Mouse (Mus musculus) liver, adult 2 months (tissue): Measurements from ENCODE around the gene Ttll11. TPM values are rescaled to one million over a fixed set of nuclear protein-coding genes. Genes with fewer than 3 reads are reported as not detected.
A peak's percentile ranks its signal among the peaks of the same experiment; 100 is the strongest.

Source experiments
- DNase-seq: peaks from one replicate; pipeline ENCODE4 v3.0.0-alpha.2; 2011; ENCODE audit warnings: low read depth, low spot score; ENCODE audit errors: extremely low read depth
- H3K27ac ChIP-seq: fragments of 200-500 bp; replicated peaks from 2 replicates; pipeline ENCODE4 v1.5.1; 2012; ENCODE audit warnings: low read depth, mild to moderate bottlenecking, control low read depth, inconsistent platforms, low read length; ENCODE audit not compliant: insufficient read depth
- H3K27me3 ChIP-seq: fragments of 200-500 bp; 2 replicates; pipeline ENCODE4 v1.6.1; 2012; ENCODE audit warnings: mild to moderate bottlenecking, moderate library complexity, low read length, inconsistent platforms; ENCODE audit not compliant: control insufficient read depth, insufficient read depth
- H3K36me3 ChIP-seq: fragments of 200-500 bp; 2 replicates; pipeline ENCODE4 v1.6.1; 2012; ENCODE audit warnings: low read length, inconsistent platforms; ENCODE audit not compliant: control insufficient read depth, insufficient read depth
- H3K4me1 ChIP-seq: fragments of 200-500 bp; 2 replicates; pipeline ENCODE4 v1.6.1; 2011; ENCODE audit warnings: low read length; ENCODE audit not compliant: control insufficient read depth, insufficient read depth
- H3K4me3 ChIP-seq: fragments of 200-500 bp; 2 replicates; pipeline ENCODE4 v1.5.1; 2011; ENCODE audit warnings: low read depth, mild to moderate bottlenecking, control low read depth, low read length, moderate library complexity; ENCODE audit not compliant: insufficient read depth
- H3K79me2 ChIP-seq: fragments of 200-500 bp; 2 replicates; pipeline ENCODE4 v1.6.1; 2012; ENCODE audit warnings: inconsistent platforms, mild to moderate bottlenecking, low read length, moderate library complexity; ENCODE audit not compliant: control insufficient read depth, insufficient read depth
- H3K9ac ChIP-seq: fragments of 200-500 bp; 2 replicates; pipeline ENCODE4 v1.6.1; 2012; ENCODE audit warnings: low read depth, mild to moderate bottlenecking, control low read depth, inconsistent platforms, low read length
- CTCF ChIP-seq: fragments of 200-500 bp; IDR thresholded peaks from 2 replicates; pipeline ENCODE4 v1.5.1; 2011; ENCODE audit warnings: low read depth, low read length, control low read depth
- POLR2A ChIP-seq: fragments of 200-500 bp; IDR thresholded peaks from 2 replicates; pipeline ENCODE4 v1.6.1; 2011; ENCODE audit warnings: low read length, control low read depth; ENCODE audit not compliant: insufficient read depth; ENCODE audit errors: extremely low read depth
- WGBS: fragments of 180-500 bp; shearing (Covaris S2); methylation state at CpG from one replicate; pipeline ENCODE4 v1.1.7; 2018; 5-methylcytosine and 5-hydroxymethylcytosine counted together
- polyA plus RNA-seq: library from polyadenylated mRNA; depleted of rRNA; stranded (reverse); fragments of >200 nt; gene quantifications from 2 replicates; pipeline ENCODE4 v1.2.3, GENCODE M21; 2012
- total RNA-seq: library from RNA; depleted of rRNA; stranded (reverse); fragments of >200 nt; gene quantifications from 2 replicates; pipeline ENCODE4 v1.2.3, GENCODE M21; 2014

Gene Ttll11
- total and polyA plus RNA-seq, 2 experiments: 0.09 to 0.55 TPM

GRCm38 (mm10) chr2:36009386-36009785, 29.7 kb upstream of the Ttll11 start:
- no peaks in the 10 kb centered on the region; the same call in 1 of the 2 replicates for H3K4me1 ChIP-seq
- no peak overlapping the region for H3K4me3 ChIP-seq
- H3K9ac ChIP-seq: no peak overlapping the region
- peak; percentile 49 for DNase-seq
- 26% methylated on average over 4 of the region's 4 CpGs for WGBS
- peak; percentile 83 for TF ChIP-seq CTCF
- no peak for TF ChIP-seq POLR2A
- no peaks in the 10 kb centered on the region for H3K79me2 ChIP-seq
- H3K27ac ChIP-seq: no peak overlapping the region
- H3K36me3 ChIP-seq: no peaks in the 10 kb centered on the region
- H3K27me3 ChIP-seq: 0 out of 2 replicates have a peak, but pooled peaks cover 7% of the 10 kb centered on the region

- Histone ChIP-seq H3K4me1 (no peaks in the 10 kb centered on the region; the same call in 1 of the 2 replicates), H3K27me3 (0 out of 2 replicates have a peak, but pooled peaks cover 7% of the 10 kb centered on the region), H3K27ac (no peak overlapping the region), H3K4me3 (no peak overlapping the region), H3K9ac (no peak overlapping the region), H3K79me2 (no peaks in the 10 kb centered on the region), H3K36me3 (no peaks in the 10 kb centered on the region)
- 26% methylated on average over 1 of the region's 1 CpGs for WGBS
- no peak for TF ChIP-seq POLR2A
- TF ChIP-seq CTCF: peak; percentile 70; the same call in 1 of the 2 replicates
- peak; percentile 19 for DNase-seq
Measured at GRCm38 (mm10) chr2:36008071-36008470, 28.4 kb upstream of the Ttll11 start.

GRCm38 (mm10) chr2:36002188-36002587, 22.5 kb upstream of the Ttll11 start:
- H3K27ac ChIP-seq: no peak overlapping the region
- no peak overlapping the region for H3K9ac ChIP-seq
- H3K36me3 ChIP-seq: no peaks in the 10 kb centered on the region
- H3K27me3 ChIP-seq: no peaks in the 10 kb centered on the region
- no peak overlapping the region for H3K4me3 ChIP-seq
- TF ChIP-seq POLR2A (no peak), CTCF (no peak)
- H3K4me1 ChIP-seq: no peaks in the 10 kb centered on the region
- no peak for DNase-seq
- 52% methylated on average over 6 of the region's 6 CpGs for WGBS
- H3K79me2 ChIP-seq: no peaks in the 10 kb centered on the region

- WGBS: 31% methylated on average over 1 of the region's 1 CpGs
- H3K4me3 ChIP-seq: no peak overlapping the region
- no peak overlapping the region for H3K9ac ChIP-seq
- H3K4me1 ChIP-seq: no peaks in the 10 kb centered on the region
- TF ChIP-seq CTCF: no peak
- no peak for TF ChIP-seq POLR2A
- H3K79me2 ChIP-seq: no peaks in the 10 kb centered on the region
- no peak overlapping the region for H3K27ac ChIP-seq
- H3K36me3 ChIP-seq: no peaks in the 10 kb centered on the region
- no peak for DNase-seq
- no peaks in the 10 kb centered on the region for H3K27me3 ChIP-seq
Measured at GRCm38 (mm10) chr2:36000390-36000789, 20.7 kb upstream of the Ttll11 start.

GRCm38 (mm10) chr2:35999212-35999611, 19.5 kb upstream of the Ttll11 start:
- H3K4me1 ChIP-seq: no peaks in the 10 kb centered on the region
- no peaks in the 10 kb centered on the region for H3K79me2 ChIP-seq
- H3K27ac ChIP-seq: no peak overlapping the region
- H3K9ac ChIP-seq: no peak overlapping the region
- H3K36me3 ChIP-seq: no peaks in the 10 kb centered on the region
- H3K4me3 ChIP-seq: no peak overlapping the region
- DNase-seq: no peak
- H3K27me3 ChIP-seq: no peaks in the 10 kb centered on the region
- TF ChIP-seq POLR2A: no peak
- no peak for TF ChIP-seq CTCF

GRCm38 (mm10) chr2:35998416-35998815, 18.7 kb upstream of the Ttll11 start:
- H3K36me3 ChIP-seq: no peaks in the 10 kb centered on the region
- no peak for DNase-seq
- H3K27ac ChIP-seq: no peak overlapping the region
- H3K79me2 ChIP-seq: no peaks in the 10 kb centered on the region
- TF ChIP-seq POLR2A: no peak
- TF ChIP-seq CTCF: no peak
- H3K4me3 ChIP-seq: no peak overlapping the region
- WGBS: 87% methylated on average over 5 of the region's 5 CpGs
- H3K9ac ChIP-seq: no peak overlapping the region
- no peaks in the 10 kb centered on the region for H3K27me3 ChIP-seq
- H3K4me1 ChIP-seq: no peaks in the 10 kb centered on the region
